Mouse (Mus musculus): ENCODE data around the gene Lyrm7. TPM values are rescaled to one million over a fixed set of nuclear protein-coding genes. Genes with fewer than 3 reads are reported as not detected.

Gene Lyrm7
- polyA plus RNA-seq, 1 experiment from 2014 or later, result 8.0 TPM

DNA sequence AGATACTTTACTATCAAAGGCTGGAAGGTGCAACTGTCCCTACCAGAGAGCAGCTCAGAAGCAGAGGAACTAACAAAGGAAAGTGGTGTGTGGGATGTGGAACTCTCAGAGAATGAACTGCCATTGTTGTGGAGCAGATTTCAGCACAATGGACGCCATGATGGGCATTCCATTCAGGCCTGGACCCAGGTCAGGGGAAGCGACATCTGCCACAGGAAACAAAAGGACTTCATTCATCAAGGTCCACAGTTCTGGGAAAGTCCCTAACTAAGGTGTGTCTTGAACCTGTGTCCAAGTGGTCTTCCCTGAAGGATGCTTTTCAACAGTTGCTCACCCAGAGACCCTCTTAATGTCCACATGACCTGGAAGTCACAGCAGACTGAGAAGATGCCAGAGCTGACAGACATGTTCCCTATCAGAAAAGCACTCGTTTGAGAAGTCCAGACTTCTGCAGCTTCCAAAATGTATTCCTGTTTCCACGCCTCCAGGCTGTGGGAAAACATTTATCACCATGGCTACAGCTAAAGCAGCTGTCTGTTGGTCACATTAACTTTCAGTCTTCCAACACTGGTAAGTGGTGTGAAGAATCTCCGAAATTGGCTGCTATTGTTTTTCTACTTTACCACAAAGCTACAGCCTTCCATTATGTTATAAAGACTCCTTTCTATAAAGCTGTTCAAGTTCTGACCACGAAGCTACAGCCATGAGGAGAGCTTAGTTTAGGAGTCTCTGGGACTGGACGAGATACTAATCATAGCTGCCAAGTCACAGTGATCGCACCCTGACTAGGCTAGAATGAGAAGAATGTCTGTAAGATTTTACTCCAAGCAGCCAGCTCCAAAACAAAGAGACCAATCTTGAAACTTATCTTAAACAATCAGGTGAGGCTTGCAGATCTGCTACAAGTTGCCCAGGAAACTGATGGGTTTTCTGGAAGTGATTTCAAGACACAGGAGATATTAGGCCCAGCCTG, 15.0 kb downstream of the Lyrm7 start:
- Histone ChIP-seq H3K27ac (ENCODE audit: low read depth) (no peak overlapping the region), H3K36me3 (ENCODE audit: insufficient read depth) (no peaks in the 10 kb centered on the region), H3K4me2 (no peak overlapping the region), H3K4me3 (ENCODE audit: low read depth, low read length) (no peak overlapping the region), H3K9me3 (ENCODE audit: low read depth, low read length) (no peaks in the 10 kb centered on the region), H3K4me1 (ENCODE audit: insufficient read depth) (no peaks in the 10 kb centered on the region), H3K9ac (no peak overlapping the region), H3K27me3 (ENCODE audit: insufficient read depth, low read length) (no peaks in the 10 kb centered on the region)
- no peak for TF ChIP-seq CTCF (IDR thresholded peaks at IDR 0.05; ENCODE audit: low read depth)
- 50% methylated on average over 8 of the region's 8 CpGs for WGBS
- DNase-seq (no peak), ATAC-seq (ENCODE audit: insufficient read depth) (no peak)

DNA sequence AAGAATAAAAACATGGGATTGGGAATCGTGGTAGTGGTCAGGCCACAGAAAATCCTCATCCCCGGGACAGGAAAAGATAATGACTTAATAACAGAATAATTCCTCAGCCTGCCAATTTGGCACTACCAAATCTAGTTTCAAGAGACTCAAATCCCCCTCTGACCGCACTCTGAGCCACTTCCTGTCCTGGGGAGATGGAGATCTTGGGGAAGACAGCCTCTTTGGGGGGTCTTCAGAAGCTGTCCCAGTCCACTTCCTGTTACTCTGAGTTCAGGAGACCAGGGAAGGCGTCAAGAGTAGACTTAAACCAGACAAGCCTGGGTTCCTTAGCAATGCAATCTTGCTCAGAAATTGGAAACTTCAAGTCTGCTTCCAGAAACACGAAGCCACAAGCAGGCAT, 15.8 kb downstream of the Lyrm7 start:
- H3K4me1 ChIP-seq (ENCODE audit: insufficient read depth), result no peaks in the 10 kb centered on the region
- no peak overlapping the region for H3K9ac ChIP-seq
- WGBS, result 71% methylated on average over 5 of the region's 5 CpGs

DNA sequence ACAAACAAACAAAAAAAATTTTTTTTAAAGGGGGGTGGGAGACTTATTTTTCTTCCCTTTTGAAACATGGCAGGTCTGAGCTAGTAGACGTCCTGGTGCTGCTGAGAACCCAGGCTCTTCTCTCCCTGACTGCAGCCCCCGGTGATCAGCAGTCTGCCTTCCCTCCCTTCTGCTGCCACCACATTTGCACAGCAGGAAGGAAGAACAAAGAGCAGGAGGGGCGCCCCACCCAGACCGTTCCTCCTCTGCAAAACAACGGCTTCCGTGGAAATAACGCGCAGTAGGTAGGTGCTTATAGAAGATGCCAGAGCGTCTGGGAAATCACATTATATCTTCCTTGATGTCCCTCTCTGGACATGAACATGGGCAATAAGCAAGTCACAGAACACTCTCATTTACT, 16.3 kb downstream of the Lyrm7 start:
- Histone ChIP-seq H3K36me3 (ENCODE audit: insufficient read depth) (no peaks in the 10 kb centered on the region), H3K9me3 (ENCODE audit: low read depth, low read length) (no peaks in the 10 kb centered on the region), H3K27ac (ENCODE audit: low read depth) (no peak overlapping the region), H3K4me2 (no peak overlapping the region), H3K4me3 (ENCODE audit: low read depth, low read length) (no peak overlapping the region), H3K27me3 (ENCODE audit: insufficient read depth, low read length) (no peaks in the 10 kb centered on the region), H3K9ac (no peak overlapping the region), H3K4me1 (ENCODE audit: insufficient read depth) (no peaks in the 10 kb centered on the region)
- 60% methylated on average over 9 of the region's 9 CpGs for WGBS
- no peak for TF ChIP-seq CTCF (IDR thresholded peaks at IDR 0.05; ENCODE audit: low read depth)
- ATAC-seq (ENCODE audit: insufficient read depth), result no peak
- DNase-seq, result no peak

More for the DNA sequence above, 15.8 kb downstream of the Lyrm7 start:
- no peak for TF ChIP-seq CTCF (IDR thresholded peaks at IDR 0.05; ENCODE audit: low read depth)
- Histone ChIP-seq H3K4me3 (ENCODE audit: low read depth, low read length) (no peak overlapping the region), H3K27ac (ENCODE audit: low read depth) (no peak overlapping the region), H3K27me3 (ENCODE audit: insufficient read depth, low read length) (no peaks in the 10 kb centered on the region), H3K4me2 (no peak overlapping the region), H3K9me3 (ENCODE audit: low read depth, low read length) (no peaks in the 10 kb centered on the region), H3K36me3 (ENCODE audit: insufficient read depth) (no peaks in the 10 kb centered on the region)
- ATAC-seq (ENCODE audit: insufficient read depth) (no peak), DNase-seq (no peak)

- ATAC-seq (ENCODE audit: insufficient read depth), result no peak
- Histone ChIP-seq H3K4me2 (no peak overlapping the region), H3K9ac (no peak overlapping the region), H3K36me3 (ENCODE audit: insufficient read depth) (no peaks in the 10 kb centered on the region), H3K4me3 (ENCODE audit: low read depth, low read length) (no peak overlapping the region), H3K9me3 (ENCODE audit: low read depth, low read length) (no peaks in the 10 kb centered on the region), H3K27ac (ENCODE audit: low read depth) (no peak overlapping the region), H3K4me1 (ENCODE audit: insufficient read depth) (no peaks in the 10 kb centered on the region), H3K27me3 (ENCODE audit: insufficient read depth, low read length) (no peaks in the 10 kb centered on the region)
- no peak for DNase-seq
- whole genome bisulfite sequencing, result 86% methylated on average over 11 of the region's 11 CpGs
- TF ChIP-seq CTCF (IDR thresholded peaks at IDR 0.05; ENCODE audit: low read depth), result no peak
These were observed 19.8 kb downstream of the Lyrm7 start for GRCm38 (mm10) chr11:54840891-54841290.

GRCm38 (mm10) chr11:54839696-54840095, 21.0 kb downstream of the Lyrm7 start:
- 89% methylated on average over 4 of the region's 4 CpGs for WGBS
- no peak for DNase-seq
- H3K36me3 ChIP-seq (ENCODE audit: insufficient read depth), result no peaks in the 10 kb centered on the region
- H3K9me3 ChIP-seq (ENCODE audit: low read depth, low read length), result no peaks in the 10 kb centered on the region
- H3K4me1 ChIP-seq (ENCODE audit: insufficient read depth), result no peaks in the 10 kb centered on the region
- H3K4me2 ChIP-seq, result no peak overlapping the region
- H3K27ac ChIP-seq (ENCODE audit: low read depth), result no peak overlapping the region
- ATAC-seq (ENCODE audit: insufficient read depth), result no peak
- TF ChIP-seq CTCF (IDR thresholded peaks at IDR 0.05; ENCODE audit: low read depth), result no peak
- no peak overlapping the region for H3K4me3 ChIP-seq (ENCODE audit: low read depth, low read length)
- no peak overlapping the region for H3K9ac ChIP-seq
- no peaks in the 10 kb centered on the region for H3K27me3 ChIP-seq (ENCODE audit: insufficient read depth, low read length)

- Histone ChIP-seq H3K27ac (ENCODE audit: low read depth) (no peak overlapping the region), H3K9me3 (ENCODE audit: low read depth, low read length) (no peaks in the 10 kb centered on the region), H3K27me3 (ENCODE audit: insufficient read depth, low read length) (no peaks in the 10 kb centered on the region), H3K4me2 (no peak overlapping the region), H3K4me3 (ENCODE audit: low read depth, low read length) (no peak overlapping the region), H3K36me3 (ENCODE audit: insufficient read depth) (no peaks in the 10 kb centered on the region), H3K9ac (no peak overlapping the region), H3K4me1 (ENCODE audit: insufficient read depth) (no peaks in the 10 kb centered on the region)
- no peak for TF ChIP-seq CTCF (IDR thresholded peaks at IDR 0.05; ENCODE audit: low read depth)
- 67% methylated on average over 9 of the region's 9 CpGs for WGBS
- DNase-seq (no peak), ATAC-seq (ENCODE audit: insufficient read depth) (no peak)
These were observed 24.6 kb downstream of the Lyrm7 start for GRCm38 (mm10) chr11:54836106-54836505.

GRCm38 (mm10) chr11:54834596-54834995, 26.1 kb downstream of the Lyrm7 start:
- Histone ChIP-seq H3K4me3 (ENCODE audit: low read depth, low read length) (no peak overlapping the region), H3K27me3 (ENCODE audit: insufficient read depth, low read length) (no peaks in the 10 kb centered on the region), H3K9me3 (ENCODE audit: low read depth, low read length) (no peaks in the 10 kb centered on the region), H3K27ac (ENCODE audit: low read depth) (no peak overlapping the region), H3K4me2 (no peak overlapping the region), H3K4me1 (ENCODE audit: insufficient read depth) (no peaks in the 10 kb centered on the region), H3K36me3 (ENCODE audit: insufficient read depth) (no peaks in the 10 kb centered on the region), H3K9ac (no peak overlapping the region)
- peak; percentile 35; the same call in 1 of the 2 replicates for TF ChIP-seq CTCF (IDR thresholded peaks at IDR 0.05; ENCODE audit: low read depth)
- ATAC-seq (ENCODE audit: insufficient read depth), result no peak
- no peak for DNase-seq
- 56% methylated on average over 2 of the region's 2 CpGs for WGBS
